Mouse (Mus musculus) embryonic facial prominence, embryonic 12.5 days (tissue): ENCODE measurements around the gene Hoxc13. TPM values are rescaled to one million over a fixed set of nuclear protein-coding genes. Genes with fewer than 3 reads are reported as not detected.

Experiments
- ATAC-seq: fragments of 200-750 bp; cut with Nextera tagmentation; 2 replicates; pipeline ENCODE4 v1.8.0; 2017; ENCODE audit not compliant: insufficient number of reproducible peaks, insufficient read depth, low FRiP score, low TSS enrichment
- H3K27ac ChIP-seq: fragments of 300-500 bp; sonication (generic); 2 replicates; pipeline ENCODE4 v1.5.1; 2016; ENCODE audit warnings: mild to moderate bottlenecking
- H3K27me3 ChIP-seq: fragments of 300-500 bp; sonication (generic); 2 replicates; pipeline ENCODE4 v1.6.1; 2016; ENCODE audit warnings: mild to moderate bottlenecking, moderate library complexity
- H3K36me3 ChIP-seq: fragments of 300-500 bp; sonication (generic); 2 replicates; pipeline ENCODE4 v1.6.1; 2016; ENCODE audit warnings: mild to moderate bottlenecking
- H3K4me1 ChIP-seq: fragments of 300-500 bp; sonication (generic); 2 replicates; pipeline ENCODE4 v1.6.1; 2016
- H3K4me2 ChIP-seq: fragments of 300-500 bp; sonication (generic); replicated peaks from 2 replicates; pipeline ENCODE4 v1.6.1; 2016; ENCODE audit warnings: mild to moderate bottlenecking, moderate library complexity
- H3K4me3 ChIP-seq: fragments of 300-500 bp; sonication (generic); 2 replicates; pipeline ENCODE4 v1.5.1; 2016; ENCODE audit warnings: mild to moderate bottlenecking
- H3K9ac ChIP-seq: fragments of 300-500 bp; sonication (generic); 2 replicates; pipeline ENCODE4 v1.6.1; 2016; ENCODE audit warnings: mild to moderate bottlenecking, moderate library complexity
- H3K9me3 ChIP-seq: fragments of 300-500 bp; sonication (generic); 2 replicates; pipeline ENCODE4 v1.6.1; 2016; ENCODE audit warnings: mild to moderate bottlenecking, moderate library complexity
- WGBS: fragments of 180-500 bp; shearing (Covaris S2); methylation state at CpG from one replicate; pipeline ENCODE4 v1.1.7; 2016; 5-methylcytosine and 5-hydroxymethylcytosine counted together
- polyA plus RNA-seq: library from polyadenylated mRNA; unstranded; fragments of >200 nt; fragmentation: Nextera tagmentation; extraction: Ambion mirVana; gene quantifications from 2 replicates; pipeline ENCODE4 v1.2.1, GENCODE M21; 2016

The Hoxc13 gene
- polyA plus RNA-seq, 1 experiment from 2014 or later, result 0.19 TPM

DNA sequence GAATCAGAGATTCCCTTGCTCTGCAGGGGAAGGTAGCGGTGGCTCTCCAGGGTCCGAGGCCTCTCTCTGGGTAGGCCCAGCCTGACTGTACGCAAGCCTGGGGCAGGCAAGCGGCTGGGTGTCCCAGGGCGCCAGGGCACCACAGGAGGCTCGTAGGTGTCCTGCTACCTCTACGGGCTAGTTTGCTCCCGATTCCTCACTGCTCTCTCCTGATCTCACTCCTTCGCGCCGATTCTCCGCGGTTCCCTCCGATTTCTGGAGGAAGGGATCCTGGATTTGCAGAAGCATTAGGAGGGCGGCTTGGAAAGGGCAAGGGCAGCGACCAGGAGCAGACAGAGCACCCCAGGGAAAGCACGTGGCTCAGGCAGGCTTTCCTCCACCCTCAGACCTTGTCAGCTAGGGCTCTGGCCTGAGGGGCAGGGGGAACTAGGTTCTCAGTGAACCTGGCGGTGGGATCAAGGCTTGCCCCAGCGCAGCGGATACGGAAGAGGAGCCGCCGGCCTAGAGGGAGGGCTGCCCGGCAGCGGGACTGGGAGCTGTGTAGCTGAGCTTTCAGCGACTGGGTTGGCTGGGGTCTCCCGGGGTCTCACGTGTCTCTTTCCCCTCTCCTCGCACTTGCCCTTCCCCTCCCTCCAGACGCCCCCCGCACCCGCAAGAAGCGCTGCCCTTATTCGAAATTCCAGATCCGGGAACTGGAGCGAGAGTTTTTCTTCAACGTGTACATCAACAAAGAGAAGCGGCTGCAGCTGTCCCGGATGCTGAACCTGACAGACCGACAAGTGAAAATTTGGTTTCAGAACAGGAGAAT is 35.1 kb downstream of the Hoxc13 start:
- no peak for ATAC-seq
- H3K27ac ChIP-seq, result no peak overlapping the region

DNA sequence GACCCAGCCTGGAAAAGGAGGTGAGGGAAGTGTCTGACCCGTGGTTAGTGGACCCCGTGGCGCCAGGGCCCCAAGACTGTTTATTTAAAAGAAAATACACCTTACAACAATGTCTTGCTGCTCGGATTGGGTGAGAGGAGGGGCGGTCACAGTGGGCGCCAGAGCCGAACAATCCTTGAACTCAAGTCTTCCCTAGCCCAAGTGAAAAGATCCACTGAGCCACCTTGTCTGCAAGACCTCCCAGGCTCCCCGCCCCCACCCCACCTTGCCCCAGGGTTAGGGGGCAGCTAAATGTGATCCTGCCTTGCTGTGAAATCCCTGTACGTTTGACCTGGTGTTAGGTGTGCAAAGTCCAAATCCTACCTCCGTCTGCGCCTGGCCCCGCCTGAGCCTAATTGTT is 36.0 kb downstream of the Hoxc13 start:
- ATAC-seq, result no peak
- no peak overlapping the region for H3K4me3 ChIP-seq
- no peaks in the 10 kb centered on the region for H3K9me3 ChIP-seq
- peaks cover 98% of the 10 kb centered on the region for H3K27me3 ChIP-seq
- WGBS, result 1% methylated on average over 12 of the region's 12 CpGs
- no peak overlapping the region for H3K27ac ChIP-seq
- no peaks in the 10 kb centered on the region for H3K36me3 ChIP-seq
- 0 out of 2 replicates have a peak, but pooled peaks cover 2% of the 10 kb centered on the region for H3K4me1 ChIP-seq
- no peak overlapping the region for H3K9ac ChIP-seq
- H3K4me2 ChIP-seq, result no peak overlapping the region

More for the DNA sequence above, 35.1 kb downstream of the Hoxc13 start:
- Histone ChIP-seq H3K4me1 (0 out of 2 replicates have a peak, but pooled peaks cover 2% of the 10 kb centered on the region), H3K27me3 (peaks cover 98% of the 10 kb centered on the region), H3K36me3 (no peaks in the 10 kb centered on the region), H3K9me3 (no peaks in the 10 kb centered on the region), H3K4me3 (no peak overlapping the region), H3K4me2 (no peak overlapping the region), H3K9ac (no peak overlapping the region)
- WGBS, result under 1% methylated on average over 40 of the region's 40 CpGs

DNA sequence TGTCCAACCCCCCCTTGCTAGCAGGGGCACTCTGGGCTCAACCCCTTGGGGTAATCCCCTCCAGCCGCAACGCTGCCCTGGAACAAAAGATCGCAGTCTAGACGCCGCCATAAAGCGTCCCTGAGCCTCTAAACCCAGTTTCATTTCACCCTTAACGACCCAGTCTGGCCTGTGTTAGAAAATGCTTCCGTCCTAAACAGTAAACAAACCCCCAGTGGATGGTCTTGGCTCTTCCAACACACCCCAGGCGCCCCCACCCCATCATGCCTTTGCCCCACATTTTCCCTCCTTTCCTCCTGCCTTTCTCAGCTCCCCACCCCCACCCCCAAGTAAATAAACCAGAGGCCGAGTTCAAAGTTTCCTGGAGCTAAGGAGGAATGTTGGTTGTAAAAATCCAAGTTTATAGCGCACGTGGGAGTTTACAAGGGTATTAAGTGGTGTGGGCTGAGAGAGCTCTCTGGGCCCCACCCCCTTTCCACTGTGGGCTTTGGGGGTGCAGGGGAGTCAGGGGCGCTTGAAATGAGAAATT is 38.8 kb downstream of the Hoxc13 start:
- Histone ChIP-seq H3K36me3 (no peaks in the 10 kb centered on the region), H3K4me1 (0 out of 2 replicates have a peak, but pooled peaks cover 2% of the 10 kb centered on the region), H3K4me2 (no peak overlapping the region), H3K27me3 (peaks cover 94% of the 10 kb centered on the region), H3K4me3 (no peak overlapping the region), H3K9me3 (no peaks in the 10 kb centered on the region), H3K27ac (no peak overlapping the region), H3K9ac (no peak overlapping the region)
- ATAC-seq, result no peak
- under 1% methylated on average over 13 of the region's 13 CpGs for WGBS

DNA sequence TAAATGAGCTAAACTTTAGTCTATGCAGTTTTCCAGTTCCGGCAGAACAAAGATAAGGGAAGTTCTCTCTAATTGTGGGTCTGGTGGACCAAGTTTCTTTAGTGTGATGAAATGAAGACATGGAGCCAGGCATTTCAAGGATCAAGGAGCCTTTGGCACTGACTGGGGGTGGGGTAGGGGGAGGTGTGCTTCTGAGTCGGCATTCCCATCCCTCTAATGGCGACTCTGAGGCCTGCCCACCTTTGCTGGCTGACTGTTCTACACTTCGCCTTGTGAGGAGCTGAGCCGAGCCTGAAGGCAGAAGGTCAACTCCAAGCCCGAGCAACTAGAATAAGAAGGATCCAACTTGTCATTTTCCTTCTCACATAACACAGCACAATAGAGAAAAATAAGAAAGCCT is 40.8 kb downstream of the Hoxc13 start:
- H3K4me3 ChIP-seq, result no peak overlapping the region
- no peak overlapping the region for H3K9ac ChIP-seq
- H3K9me3 ChIP-seq, result no peaks in the 10 kb centered on the region
- H3K4me2 ChIP-seq, result no peak overlapping the region
- H3K27me3 ChIP-seq, result peaks cover 94% of the 10 kb centered on the region
- 3% methylated on average over 6 of the region's 6 CpGs for WGBS
- no peak overlapping the region for H3K27ac ChIP-seq
- no peak for ATAC-seq
- H3K4me1 ChIP-seq, result 0 out of 2 replicates have a peak, but pooled peaks cover 3% of the 10 kb centered on the region
- no peaks in the 10 kb centered on the region for H3K36me3 ChIP-seq

GRCm38 (mm10) chr15:102962492-102962891 is 41.6 kb downstream of the Hoxc13 start:
- Histone ChIP-seq H3K27me3 (peaks cover 94% of the 10 kb centered on the region), H3K4me3 (no peak overlapping the region), H3K4me1 (0 out of 2 replicates have a peak, but pooled peaks cover 4% of the 10 kb centered on the region), H3K9ac (no peak overlapping the region), H3K36me3 (no peaks in the 10 kb centered on the region), H3K27ac (no peak overlapping the region), H3K4me2 (no peak overlapping the region), H3K9me3 (no peaks in the 10 kb centered on the region)
- ATAC-seq, result no peak
- under 1% methylated on average over 13 of the region's 13 CpGs for WGBS

DNA sequence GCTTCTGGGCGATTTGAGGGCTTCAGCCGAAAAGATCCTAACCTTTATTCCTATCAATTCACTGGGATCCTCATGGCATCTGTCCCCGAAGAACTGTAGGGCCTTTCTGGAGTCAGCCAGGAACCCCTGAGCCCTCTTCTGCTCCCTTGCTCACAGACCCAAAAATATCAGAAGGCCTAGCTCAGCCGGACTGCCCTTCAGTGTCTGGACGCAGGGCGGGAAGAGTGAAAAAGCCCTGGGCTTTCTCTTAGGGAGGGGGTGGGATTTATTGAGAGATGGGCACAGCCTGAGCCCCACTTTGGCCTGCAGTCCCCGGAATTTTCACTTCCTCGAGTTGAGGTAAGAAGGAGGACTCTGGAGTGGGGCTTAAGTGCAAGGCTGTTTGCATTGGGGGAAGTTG is 42.4 kb downstream of the Hoxc13 start:
- Histone ChIP-seq H3K4me2 (no peak overlapping the region), H3K36me3 (no peaks in the 10 kb centered on the region), H3K27me3 (peaks cover 93% of the 10 kb centered on the region), H3K9ac (no peak overlapping the region), H3K27ac (no peak overlapping the region), H3K9me3 (no peaks in the 10 kb centered on the region), H3K4me3 (no peak overlapping the region), H3K4me1 (0 out of 2 replicates have a peak, but pooled peaks cover 4% of the 10 kb centered on the region)
- WGBS, result 2% methylated on average over 8 of the region's 8 CpGs
- ATAC-seq, result no peak

- peaks cover 93% of the 10 kb centered on the region for H3K27me3 ChIP-seq
- no peak for ATAC-seq
- no peaks in the 10 kb centered on the region for H3K9me3 ChIP-seq
- H3K9ac ChIP-seq, result no peak overlapping the region
- 2% methylated on average over 28 of the region's 28 CpGs for WGBS
- H3K27ac ChIP-seq, result no peak overlapping the region
- no peaks in the 10 kb centered on the region for H3K36me3 ChIP-seq
- H3K4me1 ChIP-seq, result 0 out of 2 replicates have a peak, but pooled peaks cover 4% of the 10 kb centered on the region
- H3K4me2 ChIP-seq, result no peak overlapping the region
- no peak overlapping the region for H3K4me3 ChIP-seq
Observed at GRCm38 (mm10) chr15:102963671-102964640, 43.1 kb downstream of the Hoxc13 start.

GRCm38 (mm10) chr15:102965003-102965891 is 44.3 kb downstream of the Hoxc13 start:
- H3K9me3 ChIP-seq, result no peaks in the 10 kb centered on the region
- H3K27me3 ChIP-seq, result peaks cover 95% of the 10 kb centered on the region
- H3K4me3 ChIP-seq, result no peak overlapping the region
- 0 out of 2 replicates have a peak, but pooled peaks cover 4% of the 10 kb centered on the region for H3K4me1 ChIP-seq
- whole genome bisulfite sequencing, result 2% methylated on average over 26 of the region's 26 CpGs
- H3K9ac ChIP-seq, result no peak overlapping the region
- H3K27ac ChIP-seq, result no peak overlapping the region
- H3K36me3 ChIP-seq, result no peaks in the 10 kb centered on the region
- no peak overlapping the region for H3K4me2 ChIP-seq
- ATAC-seq, result no peak

DNA sequence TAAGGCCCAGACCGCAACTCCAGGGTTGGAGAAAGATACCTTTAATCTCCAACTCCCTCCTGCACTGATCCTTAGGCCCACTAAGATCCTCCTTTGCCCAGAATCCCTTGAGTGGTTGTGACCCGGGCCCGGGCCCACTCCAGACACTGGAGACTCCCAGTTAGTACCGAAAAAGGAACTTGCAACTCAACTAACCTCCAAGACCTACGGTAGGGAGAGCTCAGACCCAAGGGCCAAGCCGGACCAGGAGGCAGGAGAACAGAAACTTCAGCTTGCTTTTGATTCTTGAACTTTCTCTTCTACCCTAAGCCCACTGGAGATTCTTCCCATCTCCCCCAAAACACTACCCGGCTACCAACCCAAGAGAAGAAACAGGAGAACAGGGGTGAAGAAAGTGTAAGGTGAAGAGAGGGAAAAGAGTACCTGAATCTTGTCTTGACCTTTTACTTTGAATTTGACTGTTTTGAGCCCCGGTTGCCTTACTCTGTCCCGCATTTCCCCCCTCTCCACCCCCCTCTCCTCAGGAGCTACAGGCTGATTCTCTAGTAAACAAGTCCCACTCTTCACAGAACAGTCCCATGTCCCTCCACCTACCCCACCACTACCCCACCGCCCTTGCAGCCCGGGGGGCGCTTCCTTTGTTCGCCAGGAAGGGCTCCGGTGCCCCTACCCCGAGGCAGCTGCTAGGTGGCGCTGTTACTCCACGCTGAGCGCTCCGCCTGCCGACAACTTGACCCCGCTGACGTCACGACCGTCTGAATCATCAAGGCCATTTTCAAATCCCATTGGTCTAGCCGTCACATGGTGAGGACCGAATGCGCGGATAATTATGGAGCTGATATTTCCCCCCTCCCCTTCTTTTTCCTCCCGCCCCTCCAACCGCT is 45.2 kb downstream of the Hoxc13 start:
- WGBS, result 2% methylated on average over 29 of the region's 30 CpGs
- ATAC-seq, result no peak
- Histone ChIP-seq H3K36me3 (no peaks in the 10 kb centered on the region), H3K9ac (no peak overlapping the region), H3K4me2 (peak overlapping the region; percentile 21), H3K4me1 (0 out of 2 replicates have a peak, but pooled peaks cover 4% of the 10 kb centered on the region), H3K27me3 (peaks cover 95% of the 10 kb centered on the region), H3K9me3 (no peaks in the 10 kb centered on the region), H3K27ac (no peak overlapping the region), H3K4me3 (no peak overlapping the region)

DNA sequence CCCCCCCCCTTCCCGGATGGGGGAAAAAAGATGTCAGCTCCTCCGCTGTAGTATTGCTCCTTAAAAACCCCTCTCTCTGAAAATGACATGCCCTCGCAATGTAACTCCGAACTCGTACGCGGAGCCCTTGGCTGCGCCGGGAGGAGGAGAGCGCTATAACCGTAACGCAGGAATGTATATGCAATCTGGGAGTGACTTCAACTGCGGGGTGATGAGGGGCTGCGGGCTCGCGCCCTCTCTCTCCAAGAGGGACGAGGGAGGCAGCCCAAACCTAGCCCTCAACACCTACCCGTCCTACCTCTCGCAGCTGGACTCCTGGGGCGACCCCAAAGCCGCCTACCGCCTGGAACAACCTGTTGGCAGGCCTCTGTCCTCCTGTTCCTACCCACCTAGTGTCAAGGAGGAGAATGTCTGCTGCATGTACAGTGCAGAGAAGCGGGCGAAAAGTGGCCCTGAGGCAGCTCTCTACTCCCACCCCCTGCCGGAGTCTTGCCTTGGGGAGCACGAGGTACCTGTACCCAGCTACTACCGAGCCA is 45.9 kb downstream of the Hoxc13 start, which contains the start of gene Hoxc10:
Gene Hoxc10 (plus strand): TSS at position 21 of the 536 bp plus-strand sequence.
- no peak within 1 kb of the TSS for H3K4me3 ChIP-seq
- no peaks in the 10 kb centered on the region for H3K36me3 ChIP-seq
- H3K4me2 ChIP-seq, result peak within 1 kb of the TSS; percentile 21

More for the DNA sequence above, 45.9 kb downstream of the Hoxc13 start, which contains the start of gene Hoxc10:
- ATAC-seq, result peak; percentile 41; the same call in 1 of the 2 replicates
- H3K9ac ChIP-seq, result no peak within 1 kb of the TSS
- WGBS, result 1% methylated on average over 27 of the region's 27 CpGs
- H3K4me1 ChIP-seq, result 0 out of 2 replicates have a peak, but pooled peaks cover 4% of the 10 kb centered on the region
- H3K9me3 ChIP-seq, result no peaks in the 10 kb centered on the region
- peaks cover 94% of the 10 kb centered on the region for H3K27me3 ChIP-seq
- no peak within 1 kb of the TSS for H3K27ac ChIP-seq
